ENCODE assay signal across 9 mouse cellular contexts in the genomic region with DNA sequence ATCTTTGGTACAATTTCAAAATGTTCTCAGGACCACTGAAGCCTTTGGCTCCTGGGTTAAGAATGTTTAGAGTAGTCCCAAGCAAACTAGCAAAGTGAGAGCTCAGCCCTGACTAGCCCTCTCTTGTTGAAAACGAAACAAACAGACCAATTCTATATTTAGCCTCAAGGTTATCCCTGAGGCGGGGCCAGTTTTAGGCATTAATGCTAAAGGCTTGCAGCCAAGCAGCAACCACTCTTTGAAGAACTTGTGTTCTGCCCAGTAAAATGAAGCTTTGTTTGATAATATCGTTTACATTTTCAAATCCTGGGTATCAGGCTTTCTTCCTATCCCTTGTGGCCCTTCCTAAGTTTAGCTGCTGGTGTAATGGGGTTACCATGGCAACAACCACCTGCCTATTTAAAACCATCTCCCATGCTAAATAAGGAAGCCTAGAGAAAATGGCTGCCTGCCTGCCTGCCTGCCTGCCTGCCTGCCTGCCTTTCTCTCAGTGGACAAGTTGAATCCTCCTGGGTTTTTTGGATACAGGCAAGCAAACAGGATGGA.
DNase-seq lines count a peak whose midpoint lies in the region; ATAC-seq lines count a peak whose summit lies in the region.
"Had no signal": no experiment of that assay in that cellular context is flagged by ENCODE, and none has a peak within 500 bp of the region (broad histone marks: within the 10 kb centered on the region; RNA-seq: fewer than 3 reads in every experiment).

No protein-coding gene starts in this region.

- H3K4me1 ChIP-seq in heart, embryonic 14.5 days (ENCODE audit: control insufficient read depth in 2 of 2, insufficient read depth in 2 of 2, low read length in 2 of 2): peaks cover 28 to 53% of the 10 kb centered on the region in 2 experiments

- H3K9ac ChIP-seq in heart, embryonic 14.5 days (ENCODE audit: low read length): peak overlapping the region; percentile 32; the same call in 1 of the 2 replicates
- H3K9ac ChIP-seq: liver, embryonic 13.5 days had no signal

- no peaks in the 10 kb centered on the region for H3K9me3 ChIP-seq in heart, embryonic 14.5 days (ENCODE audit: control insufficient read depth, low read length)
- H3K9me3 ChIP-seq: liver, embryonic 13.5 days had no signal

- intact Hi-C loops in left cerebral cortex, postnatal 36 days (cut with DNase I): loop anchor here (2.0 to 5.0 kb wide), 2 partner anchors 38 to 106 kb away; a partner anchor contains a TSS

- peak overlapping the region; percentile 24; the same call in 1 of the 2 replicates for H3K4me2 ChIP-seq in heart, embryonic 14.5 days (ENCODE audit: low read length)
- H3K4me2 ChIP-seq: liver, embryonic 13.5 days had no signal

- ATAC-seq in heart, embryonic 14.5 days (ENCODE audit: insufficient number of reproducible peaks, insufficient read depth, low FRiP score, low read depth): no peak

- peak overlapping the region; percentile 59 to 68 for H3K27ac ChIP-seq in heart, embryonic 14.5 days (replicated peaks in 1 of 2; ENCODE audit: control insufficient read depth in 1 of 2, insufficient read depth in 1 of 2, low read depth in 2 of 2, low read length in 2 of 2)
- H3K27ac ChIP-seq: liver, embryonic 13.5 days had no signal

- no peaks in the 10 kb centered on the region for H3K36me3 ChIP-seq in heart, embryonic 14.5 days (ENCODE audit: control insufficient read depth, insufficient read depth, low read length)
- H3K36me3 ChIP-seq: liver, embryonic 13.5 days had no signal

- H3K27me3 ChIP-seq in heart, embryonic 14.5 days (ENCODE audit: control insufficient read depth, insufficient read depth, low read length): no peaks in the 10 kb centered on the region
- H3K27me3 ChIP-seq: liver, embryonic 13.5 days had no signal

- H3K4me3 ChIP-seq in heart, embryonic 14.5 days (ENCODE audit: control insufficient read depth in 1 of 2, insufficient read depth in 1 of 2, low read depth in 1 of 2, low read length in 2 of 2): no peak overlapping the region
- H3K4me3 ChIP-seq: liver, embryonic 13.5 days had no signal

- peak; percentile 58 for DNase-seq in embryo, embryonic 10 days (ENCODE audit: low spot score)
- DNase-seq in embryo, embryonic 9.5 days (ENCODE audit: extremely low spot score): no peak
- DNase-seq in 416B (ENCODE audit: low read depth): peak; percentile 79
- peak; percentile 38 to 64 for DNase-seq in cerebellum, postnatal 25 days
- DNase-seq in left cerebral cortex, postnatal 36 days (ENCODE audit: low spot score in 2 of 2): peak; percentile 57 to 66
- DNase-seq in right cerebral cortex, postnatal 25 days: peak; percentile 46
- DNase-seq in urinary bladder, postnatal 25 days (ENCODE audit: low spot score): no peak
- DNase-seq: liver, embryonic 13.5 days had no signal

- 13% methylated on average over 3 of the region's 3 CpGs for WGBS in heart, embryonic 14.5 days

Comparison
In these comparisons a context has a peak if more than half of its experiments do, and no peak if none do; other contexts are left out.
1. DNase-seq: peak in embryo, embryonic 10 days (single experiment), 416B (single experiment), cerebellum, postnatal 25 days (2 of 2), left cerebral cortex, postnatal 36 days (2 of 2) and right cerebral cortex, postnatal 25 days (single experiment); none in embryo, embryonic 9.5 days (single experiment) and urinary bladder, postnatal 25 days (single experiment).